Mouse (Mus musculus) layer of hippocampus, postnatal 10 days (tissue): ENCODE results near the gene Rptn. TPM values are rescaled to one million over a fixed set of nuclear protein-coding genes. Genes with fewer than 3 reads are reported as not detected.

ENCODE experiments used
- DNase-seq, 2 experiments: peaks; one replicate each; pipeline ENCODE4 v3.0.0; 2021; ENCODE audit warnings: low spot score in 2 of 2
- microRNA-seq, 2 experiments: library from miRNA; unstranded; fragments of <30 nt; microRNA quantifications; one replicate each; pipeline ENCODE4 v1.2.0; 2021
- total RNA-seq, 2 experiments: library from RNA; stranded (reverse); gene quantifications; 2 replicates each; pipeline ENCODE4 v1.2.3; 2021

The Rptn gene
- total RNA-seq, 2 experiments from 2014 or later = not detected

GRCm38 (mm10) chr3:93447138-93447841, 53.8 kb downstream of the Rptn start:
- DNase-seq = peak; percentile 36 to 60

Small RNA genes within 50 kb of the gene (microRNA-seq; reads per million reads assigned to microRNA genes)
- gene Gm22752 (0 reads per million in 2 experiments), gene Gm44353 (0 reads per million in 2 experiments)

Other genes with a start within 250 kb of the Rptn start
- not detected for gene Crnn, start 248.9 kb upstream of the Rptn start, total RNA-seq
- not detected for gene Flg2, start 196.4 kb upstream of the Rptn start, total RNA-seq
- gene Flg, start 120.2 kb upstream of the Rptn start, total RNA-seq = not detected
- not detected for gene Hrnr, start 74.0 kb upstream of the Rptn start, total RNA-seq
- gene Tchh, start 48.6 kb downstream of the Rptn start, total RNA-seq = 1 to 10 TPM; 1.4 to 1.6 TPM
- gene Tchhl1, start 75.1 kb downstream of the Rptn start, total RNA-seq = not detected
- gene S100a11, start 126.8 kb downstream of the Rptn start, total RNA-seq = 10 to 100 TPM; 16.1 to 20.2 TPM
- 10 to 100 TPM; 66.3 to 71.8 TPM for gene S100a10, start 161.4 kb downstream of the Rptn start, total RNA-seq